In genomic region chrX:52614031-52614381, GRCm38 (mm10) we compare ENCODE assay signal across 8 mouse cellular contexts. TPM values are rescaled to one million over a fixed set of nuclear protein-coding genes. Genes with fewer than 3 reads are reported as not detected.
DNase-seq lines count a peak whose midpoint lies in the region; ATAC-seq lines count a peak whose summit lies in the region.

No protein-coding gene starts in this region.

- peak overlapping the region; percentile 58 for H3K4me3 ChIP-seq in forebrain, embryonic 10.5 days
- peak overlapping the region; percentile 53 for H3K4me3 ChIP-seq in hindbrain, embryonic 16.5 days (ENCODE audit: low read length)
- peak overlapping the region; percentile 36 for H3K4me3 ChIP-seq in midbrain, embryonic 11.5 days (ENCODE audit: low read depth, low read length)

- peak overlapping the region; percentile 84 for H3K27ac ChIP-seq in forebrain, embryonic 10.5 days
- H3K27ac ChIP-seq in hindbrain, embryonic 16.5 days (ENCODE audit: low read depth, low read length): no peak overlapping the region; the same call in 1 of the 2 replicates
- H3K27ac ChIP-seq in midbrain, embryonic 11.5 days (ENCODE audit: low read depth, low read length): no peak overlapping the region

- H3K9ac ChIP-seq in hindbrain, embryonic 16.5 days (ENCODE audit: low read depth, low read length): peak overlapping the region; percentile 49
- H3K9ac ChIP-seq in midbrain, embryonic 11.5 days (ENCODE audit: low read length): peak overlapping the region; percentile 42

- peaks cover 74% of the 10 kb centered on the region for H3K4me1 ChIP-seq in forebrain, embryonic 10.5 days
- H3K4me1 ChIP-seq in hindbrain, embryonic 16.5 days (ENCODE audit: control insufficient read depth, insufficient read depth, low read depth, low read length): peaks cover 2% of the 10 kb centered on the region; the same call in 1 of the 2 replicates
- H3K4me1 ChIP-seq in midbrain, embryonic 11.5 days (ENCODE audit: control insufficient read depth, insufficient read depth, low read length): no peaks in the 10 kb centered on the region; the same call in 1 of the 2 replicates

- peaks cover 86% of the 10 kb centered on the region for H3K27me3 ChIP-seq in forebrain, embryonic 10.5 days (ENCODE audit: poor library complexity, severe bottlenecking)
- H3K27me3 ChIP-seq in hindbrain, embryonic 16.5 days (replicated peaks; ENCODE audit: control insufficient read depth, insufficient read depth, low read length): no peaks in the 10 kb centered on the region
- H3K27me3 ChIP-seq in midbrain, embryonic 11.5 days (ENCODE audit: control insufficient read depth, insufficient read depth, low read length): no peaks in the 10 kb centered on the region

- H3K36me3 ChIP-seq in forebrain, embryonic 10.5 days (replicated peaks): no peaks in the 10 kb centered on the region
- H3K36me3 ChIP-seq in hindbrain, embryonic 16.5 days (ENCODE audit: control insufficient read depth, insufficient read depth, low read length): no peaks in the 10 kb centered on the region
- H3K36me3 ChIP-seq in midbrain, embryonic 11.5 days (ENCODE audit: control insufficient read depth, insufficient read depth, low read length): no peaks in the 10 kb centered on the region

- peak overlapping the region; percentile 88 for H3K4me2 ChIP-seq in hindbrain, embryonic 16.5 days (ENCODE audit: low read length)
- H3K4me2 ChIP-seq in midbrain, embryonic 11.5 days: peak overlapping the region; percentile 65

- peak; percentile 96 for ATAC-seq in hindbrain, embryonic 16.5 days
- ATAC-seq in midbrain, embryonic 11.5 days (ENCODE audit: low FRiP score): peak; percentile 92

- 26% methylated on average over 23 of the region's 23 CpGs for WGBS in forebrain, embryonic 10.5 days
- WGBS in hindbrain, embryonic 16.5 days: 19% methylated on average over 20 of the region's 23 CpGs
- WGBS in midbrain, embryonic 11.5 days: 20% methylated on average over 15 of the region's 23 CpGs

- no peaks in the 10 kb centered on the region for H3K9me3 ChIP-seq in forebrain, embryonic 10.5 days
- H3K9me3 ChIP-seq in hindbrain, embryonic 16.5 days (ENCODE audit: control insufficient read depth, low read length): no peaks in the 10 kb centered on the region
- no peaks in the 10 kb centered on the region for H3K9me3 ChIP-seq in midbrain, embryonic 11.5 days (ENCODE audit: control insufficient read depth, low read length)

- peak; percentile 6 to 14 for DNase-seq in layer of hippocampus, postnatal 14 days (ENCODE audit: low spot score in 2 of 2)
- no peak for DNase-seq in layer of hippocampus, adult 18-20 months (ENCODE audit: low spot score in 2 of 2)
- peak; percentile 12 for DNase-seq in brain, embryonic 18.5 days (ENCODE audit: low read depth, low spot score)
- DNase-seq in forebrain, embryonic 10.5 days (ENCODE audit: extremely low spot score, low spot score): peak; percentile 79
- DNase-seq in midbrain, embryonic 11.5 days (ENCODE audit: low spot score, missing footprints): peak; percentile 96
- no peak for DNase-seq in T-cell, adult 2 months (ENCODE audit: low spot score)
- no peak for DNase-seq in thymus, adult 18-20 months

RNA-seq across cellular contexts. Expression of gene Gpc3, which starts 0.3 kb away (rescaled TPM):
- total RNA-seq in layer of hippocampus, postnatal 14 days (2021): 1 to 10 TPM; 7.1 to 9.3 TPM
- total RNA-seq in layer of hippocampus, adult 18-20 months (2021): 1 to 10 TPM; 8.2 to 9.0 TPM
- 229 and 246 TPM in 2 replicates for polyA plus RNA-seq in forebrain, embryonic 10.5 days (2016; fragmentation: Nextera tagmentation; extraction: Ambion mirVana)
- 78.2 and 93.5 TPM in 2 replicates for polyA plus RNA-seq in hindbrain, embryonic 16.5 days (2015; fragmentation: Nextera tagmentation; extraction: Ambion mirVana)
- polyA plus RNA-seq in midbrain, embryonic 11.5 days (2014; fragmentation: Nextera tagmentation; extraction: Ambion mirVana): 225 and 252 TPM in 2 replicates

Comparison
In these comparisons a context has a peak if more than half of its experiments do, and no peak if none do; other contexts are left out.
1. DNase-seq: peak in layer of hippocampus, postnatal 14 days (2 of 2), brain, embryonic 18.5 days (single experiment), forebrain, embryonic 10.5 days (single experiment) and midbrain, embryonic 11.5 days (single experiment); none in layer of hippocampus, adult 18-20 months (0 of 2), T-cell, adult 2 months (single experiment) and thymus, adult 18-20 months (0 of 2).
2. Peak in every context shown above with its lines, with median percentiles within 50 percentile points of each other: H3K4me3 ChIP-seq.